Mouse (Mus musculus) small intestine, adult 2 months (tissue): ENCODE data around the gene Vps9d1. TPM values are rescaled to one million over a fixed set of nuclear protein-coding genes. Genes with fewer than 3 reads are reported as not detected.

Source experiments
- H3K27ac ChIP-seq: fragments of 200-500 bp; 2 replicates; pipeline ENCODE4 v1.5.1; 2012; ENCODE audit warnings: low read depth, low read length, control low read depth, inconsistent platforms; ENCODE audit not compliant: insufficient read depth
- H3K27me3 ChIP-seq: fragments of 200-500 bp; 2 replicates; pipeline ENCODE4 v1.6.1; 2012; ENCODE audit warnings: mild to moderate bottlenecking, moderate library complexity, low read length, inconsistent platforms; ENCODE audit not compliant: control insufficient read depth, insufficient read depth
- H3K36me3 ChIP-seq: fragments of 200-500 bp; 2 replicates; pipeline ENCODE4 v1.6.1; 2012; ENCODE audit warnings: mild to moderate bottlenecking, low read length, control low read depth, inconsistent platforms; ENCODE audit not compliant: control insufficient read depth, insufficient read depth
- H3K4me1 ChIP-seq: fragments of 200-500 bp; 2 replicates; pipeline ENCODE4 v1.6.1; 2012; ENCODE audit warnings: low read length, inconsistent platforms, mixed read lengths; ENCODE audit not compliant: control insufficient read depth, insufficient read depth, insufficient read length
- H3K4me3 ChIP-seq: fragments of 200-500 bp; 2 replicates; pipeline ENCODE4 v1.5.1; 2012; ENCODE audit warnings: low read depth, mild to moderate bottlenecking, control low read depth, inconsistent platforms, low read length, moderate library complexity
- CTCF ChIP-seq: fragments of 200-500 bp; IDR thresholded peaks from 2 replicates; pipeline ENCODE4 v1.5.1; 2012; ENCODE audit warnings: low read depth, mild to moderate bottlenecking, control low read depth, inconsistent platforms, low read length, moderate library complexity, mixed read lengths; ENCODE audit not compliant: insufficient replicate concordance, insufficient read length; ENCODE audit errors: extremely low read depth
- POLR2A ChIP-seq: fragments of 200-500 bp; IDR thresholded peaks from 2 replicates; pipeline ENCODE4 v1.6.1; 2012; ENCODE audit warnings: low read depth, mild to moderate bottlenecking, control low read depth, inconsistent platforms, low read length, moderate library complexity
- WGBS: fragments of 180-500 bp; shearing (Covaris S2); methylation state at CpG from one replicate; pipeline ENCODE4 v1.1.7; 2018; 5-methylcytosine and 5-hydroxymethylcytosine counted together
- polyA plus RNA-seq: library from polyadenylated mRNA; depleted of rRNA; stranded (reverse); fragments of >200 nt; gene quantifications from 2 replicates; pipeline ENCODE4 v1.2.3, GENCODE M21; 2012

Vps9d1 gene
- polyA plus RNA-seq, 1 experiment, result 106 TPM

DNA sequence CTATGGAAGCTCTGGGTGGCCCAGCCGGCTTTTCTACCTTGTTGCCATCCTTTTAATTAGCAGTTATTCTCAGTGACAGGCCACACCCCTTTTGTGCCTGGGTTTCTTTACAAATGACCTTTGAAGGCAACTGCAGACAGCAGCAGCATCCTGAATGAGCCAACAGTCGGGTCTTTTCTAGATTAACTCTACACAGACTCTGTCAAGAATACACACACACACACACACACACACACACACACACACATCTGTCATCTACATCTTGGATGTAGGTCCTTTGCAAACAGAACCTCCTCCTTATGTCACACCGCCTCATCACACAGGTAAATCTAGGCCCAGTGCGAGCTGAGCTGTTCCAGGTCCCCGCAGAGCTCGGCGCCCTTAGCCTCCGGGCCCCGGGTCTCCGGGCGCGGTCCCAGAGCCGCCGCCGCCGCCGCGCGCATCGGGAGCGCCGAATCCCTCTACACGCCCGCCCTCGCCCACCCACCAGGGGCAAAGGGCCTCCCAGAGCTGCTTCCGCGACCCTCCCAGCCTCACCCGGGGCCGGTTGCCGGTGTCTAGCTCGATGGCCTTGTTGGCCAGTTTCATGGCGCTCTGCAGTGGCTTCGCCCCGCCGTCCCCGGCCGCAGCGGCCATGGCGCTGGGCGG is 573 bp downstream of the Vps9d1 start:
- Histone ChIP-seq H3K27ac (peak overlapping the region; percentile 35), H3K4me1 (peaks cover 9% of the 10 kb centered on the region), H3K4me3 (peak overlapping the region; percentile 97), H3K27me3 (no peaks in the 10 kb centered on the region), H3K36me3 (peaks cover 33% of the 10 kb centered on the region)
- no peak for TF ChIP-seq CTCF
- 0 out of 2 replicates have a peak, but pooled peaks have one; percentile 37 for TF ChIP-seq POLR2A
- under 1% methylated on average over 40 of the region's 40 CpGs for WGBS

GRCm38 (mm10) chr8:123252925-123253324 is 1.2 kb downstream of the Vps9d1 start:
- H3K36me3 ChIP-seq, result peaks cover 31% of the 10 kb centered on the region
- 25% methylated on average over 4 of the region's 4 CpGs for WGBS
- no peaks in the 10 kb centered on the region for H3K27me3 ChIP-seq
- TF ChIP-seq POLR2A (no peak), CTCF (no peak)
- H3K27ac ChIP-seq, result no peak overlapping the region
- peaks cover 9% of the 10 kb centered on the region for H3K4me1 ChIP-seq
- H3K4me3 ChIP-seq, result no peak overlapping the region

- Histone ChIP-seq H3K27me3 (no peaks in the 10 kb centered on the region), H3K27ac (no peak overlapping the region), H3K4me3 (no peak overlapping the region), H3K4me1 (peaks cover 9% of the 10 kb centered on the region; the same call in 1 of the 2 replicates), H3K36me3 (peaks cover 38% of the 10 kb centered on the region)
- 99% methylated on average over 5 of the region's 5 CpGs for WGBS
- TF ChIP-seq CTCF, result no peak
- TF ChIP-seq POLR2A, result no peak
Observed at GRCm38 (mm10) chr8:123250940-123251339, 3.2 kb downstream of the Vps9d1 start.

DNA sequence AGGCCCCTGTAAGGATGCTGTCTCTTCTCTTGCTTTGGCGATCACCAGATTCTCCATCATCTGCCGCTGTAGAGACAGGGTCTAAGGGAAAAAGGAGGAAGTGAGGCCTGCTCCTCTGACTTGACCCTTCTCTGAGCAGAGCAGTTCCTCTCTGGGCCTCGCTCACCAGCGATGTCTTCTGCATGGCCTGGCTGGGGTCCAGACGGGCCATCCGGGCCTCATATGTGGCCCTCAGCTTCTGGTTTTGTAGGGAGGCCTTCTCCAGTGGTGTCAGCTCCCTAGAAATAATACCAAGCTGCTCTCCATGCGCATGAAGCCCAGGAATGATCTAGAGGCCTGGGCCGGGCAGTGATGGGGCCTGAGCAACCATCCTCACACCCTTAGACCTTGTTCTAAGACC is 5.6 kb downstream of the Vps9d1 start:
- Histone ChIP-seq H3K4me3 (no peak overlapping the region), H3K36me3 (peaks cover 44% of the 10 kb centered on the region), H3K27ac (no peak overlapping the region), H3K27me3 (no peaks in the 10 kb centered on the region), H3K4me1 (no peaks in the 10 kb centered on the region)
- WGBS, result 84% methylated on average over 8 of the region's 8 CpGs
- TF ChIP-seq CTCF, result no peak

DNA sequence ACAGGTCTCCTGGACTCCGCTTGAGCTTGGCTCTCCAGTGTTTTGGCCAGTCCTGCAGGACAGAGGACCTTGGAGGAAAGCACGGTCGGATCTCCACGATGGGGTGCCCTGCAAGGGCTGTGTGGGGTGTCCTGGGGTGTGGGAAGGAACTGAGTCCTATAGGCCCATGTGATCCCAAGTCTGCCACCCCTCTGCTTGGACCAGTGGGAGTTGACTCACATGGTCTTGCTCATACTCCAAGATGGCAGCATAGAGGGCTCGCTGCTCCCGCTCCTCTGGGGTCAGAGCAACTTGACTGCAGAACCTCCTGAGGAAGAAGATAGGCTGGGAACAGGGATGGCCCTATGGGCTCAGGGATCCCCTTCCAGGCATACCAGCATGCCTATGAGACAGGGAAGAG is 6.4 kb downstream of the Vps9d1 start:
- H3K36me3 ChIP-seq, result peaks cover 47% of the 10 kb centered on the region
- no peak overlapping the region for H3K27ac ChIP-seq
- H3K4me1 ChIP-seq, result no peaks in the 10 kb centered on the region
- TF ChIP-seq POLR2A (no peak), CTCF (no peak)
- WGBS, result 95% methylated on average over 6 of the region's 6 CpGs
- H3K4me3 ChIP-seq, result no peak overlapping the region
- no peaks in the 10 kb centered on the region for H3K27me3 ChIP-seq

- 88% methylated on average over 12 of the region's 12 CpGs for WGBS
- H3K4me1 ChIP-seq, result no peaks in the 10 kb centered on the region
- TF ChIP-seq CTCF (no peak), POLR2A (no peak)
- H3K27ac ChIP-seq, result no peak overlapping the region
- H3K27me3 ChIP-seq, result no peaks in the 10 kb centered on the region
- H3K4me3 ChIP-seq, result no peak overlapping the region
- peaks cover 42% of the 10 kb centered on the region for H3K36me3 ChIP-seq
Observed at GRCm38 (mm10) chr8:123245543-123245942, 8.6 kb downstream of the Vps9d1 start.

DNA sequence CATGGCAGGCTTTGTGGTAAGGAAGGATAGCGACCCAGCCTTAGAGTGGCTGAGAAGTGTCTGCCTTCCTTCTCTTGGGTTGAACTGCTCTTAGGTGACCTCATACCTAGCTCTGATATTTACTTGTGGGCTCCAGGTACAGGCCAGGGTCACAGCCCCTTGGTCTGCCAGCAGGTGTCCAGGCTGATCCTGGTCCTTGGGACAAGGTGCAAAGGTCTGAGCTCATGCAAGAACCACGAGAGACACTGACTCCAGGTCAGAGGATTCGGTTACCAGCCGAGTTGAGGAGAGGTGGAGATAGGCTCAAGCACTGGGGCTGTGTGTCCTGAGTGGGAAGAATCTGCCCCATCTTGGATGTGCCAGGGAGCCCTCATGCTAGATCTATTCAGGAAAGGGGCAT is 9.8 kb downstream of the Vps9d1 start:
- 84% methylated on average over 4 of the region's 4 CpGs for WGBS
- Histone ChIP-seq H3K4me1 (no peaks in the 10 kb centered on the region), H3K27me3 (no peaks in the 10 kb centered on the region), H3K27ac (no peak overlapping the region), H3K4me3 (no peak overlapping the region), H3K36me3 (peaks cover 38% of the 10 kb centered on the region)
- TF ChIP-seq POLR2A (no peak), CTCF (no peak)

DNA sequence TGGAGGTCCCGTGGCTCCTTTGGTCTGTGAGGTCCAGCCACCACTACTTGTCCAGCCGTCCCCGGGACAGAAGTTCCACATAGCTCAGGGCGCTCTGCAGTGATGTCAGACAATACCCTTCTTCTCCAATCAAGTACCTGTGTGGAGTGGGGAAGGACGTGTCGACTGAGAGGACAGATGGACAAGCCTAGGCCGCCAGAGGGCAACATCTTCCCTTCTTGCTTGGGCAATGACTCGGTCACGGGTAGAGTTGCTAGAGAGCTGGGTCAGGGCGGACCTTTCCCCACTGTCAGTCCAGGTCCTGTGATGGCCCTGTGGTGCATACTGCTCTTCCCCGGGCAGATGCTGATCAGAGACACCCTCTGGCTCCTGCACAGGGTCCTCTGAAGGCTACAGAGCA is 11.1 kb downstream of the Vps9d1 start:
- Histone ChIP-seq H3K27ac (no peak overlapping the region), H3K27me3 (no peaks in the 10 kb centered on the region), H3K4me3 (no peak overlapping the region), H3K4me1 (no peaks in the 10 kb centered on the region), H3K36me3 (peaks cover 34% of the 10 kb centered on the region)
- TF ChIP-seq CTCF, result no peak
- TF ChIP-seq POLR2A, result no peak
- WGBS, result 74% methylated on average over 11 of the region's 11 CpGs
